Mouse (Mus musculus) MEL (cell line): Measurements from ENCODE around the gene Atp8b2. TPM values are rescaled to one million over a fixed set of nuclear protein-coding genes. Genes with fewer than 3 reads are reported as not detected.

Source experiments
- DNase-seq: peaks from one replicate; pipeline ENCODE4 v3.0.0; 2011; ENCODE audit warnings: low read depth, low spot score
- H3K27ac ChIP-seq: 2 replicates; pipeline ENCODE4 v1.5.1; 2012; ENCODE audit warnings: low read depth, mild to moderate bottlenecking, control low read depth, low read length, moderate library complexity; ENCODE audit not compliant: control insufficient read depth
- H3K27me3 ChIP-seq, 2 experiments: fragments of 150-350 bp in 1 of 2; sonication (generic) in 1 of 2; 2 replicates each; pipeline ENCODE4 v1.6.1; 2012; ENCODE audit warnings: low read length in 2 of 2, mild to moderate bottlenecking in 2 of 2, improper control_type of control experiment in 1 of 2, moderate library complexity in 1 of 2; ENCODE audit not compliant: insufficient read depth in 2 of 2, control insufficient read depth in 1 of 2
- H3K36me3 ChIP-seq, 2 experiments: 2 replicates each; pipeline ENCODE4 v1.6.1; 2012 to 2014; ENCODE audit warnings: low read length in 2 of 2, improper control_type of control experiment in 1 of 2, inconsistent platforms in 1 of 2, mild to moderate bottlenecking in 1 of 2; ENCODE audit not compliant: insufficient read depth in 2 of 2, control insufficient read depth in 1 of 2
- H3K4me1 ChIP-seq, 2 experiments: fragments of 150-350 bp in 1 of 2; sonication (generic) in 1 of 2; 2 replicates each; pipeline ENCODE4 v1.6.1; 2012; ENCODE audit warnings: low read length in 2 of 2, improper control_type of control experiment in 1 of 2, mild to moderate bottlenecking in 1 of 2; ENCODE audit not compliant: insufficient read depth in 2 of 2, control insufficient read depth in 1 of 2
- H3K4me3 ChIP-seq, 2 experiments: fragments of 150-350 bp in 1 of 2; sonication (generic) in 1 of 2; 2 replicates each; pipeline ENCODE4 v1.5.1; 2012; ENCODE audit warnings: low read depth in 2 of 2, low read length in 2 of 2, mild to moderate bottlenecking in 2 of 2, moderate library complexity in 2 of 2, control low read depth in 1 of 2, improper control_type of control experiment in 1 of 2; ENCODE audit not compliant: control insufficient read depth in 1 of 2, insufficient read depth in 1 of 2
- H3K79me2 ChIP-seq: 2 replicates; pipeline ENCODE4 v1.6.1; 2012; ENCODE audit warnings: mild to moderate bottlenecking, low read length, moderate library complexity; ENCODE audit not compliant: control insufficient read depth, poor library complexity, insufficient read depth
- H3K9ac ChIP-seq: 2 replicates; pipeline ENCODE4 v1.6.1; 2012; ENCODE audit warnings: low read depth, mild to moderate bottlenecking, control low read depth, low read length, moderate library complexity; ENCODE audit not compliant: control insufficient read depth, poor library complexity, severe bottlenecking
- H3K9me3 ChIP-seq: fragments of 150-350 bp; sonication (generic); replicated peaks from 2 replicates; pipeline ENCODE4 v1.6.1; 2012; ENCODE audit warnings: mild to moderate bottlenecking, low read length, improper control_type of control experiment, moderate library complexity; ENCODE audit not compliant: insufficient read depth
- BHLHE40 ChIP-seq: IDR thresholded peaks from 2 replicates; pipeline ENCODE4 v1.6.1; 2012; ENCODE audit warnings: low read depth, mild to moderate bottlenecking, inconsistent platforms, low read length, improper control_type of control experiment, borderline replicate concordance
- CHD1 ChIP-seq: IDR thresholded peaks from 2 replicates; pipeline ENCODE4 v1.6.1; 2012; ENCODE audit warnings: low read depth, mild to moderate bottlenecking, inconsistent platforms, low read length, improper control_type of control experiment
- CTCF ChIP-seq, 3 experiments: IDR thresholded peaks in 2 of 3; conservative IDR thresholded peaks in 1 of 3; 2 replicates each; pipeline ENCODE4 v1.5.1; 2011 to 2012; ENCODE audit warnings: low read length in 3 of 3, low read depth in 2 of 3, mild to moderate bottlenecking in 2 of 3, improper control_type of control experiment in 1 of 3, inconsistent platforms in 1 of 3, mixed read lengths in 1 of 3, moderate library complexity in 1 of 3; ENCODE audit not compliant: control insufficient read depth in 1 of 3, insufficient read depth in 1 of 3, poor library complexity in 1 of 3, severe bottlenecking in 1 of 3
- E2F4 ChIP-seq: IDR thresholded peaks from 2 replicates; pipeline ENCODE4 v1.6.1; 2011; ENCODE audit warnings: low read depth, low read length, improper control_type of control experiment, borderline replicate concordance
- ELF1 ChIP-seq: IDR thresholded peaks from 2 replicates; pipeline ENCODE4 v1.6.1; 2014; ENCODE audit warnings: low read depth, mild to moderate bottlenecking, inconsistent platforms, low read length, improper control_type of control experiment, moderate library complexity
- GABPA ChIP-seq: IDR thresholded peaks from 2 replicates; pipeline ENCODE4 v1.6.1; 2012; ENCODE audit warnings: low read depth, mild to moderate bottlenecking, inconsistent platforms, low read length, improper control_type of control experiment, moderate library complexity
- JUND ChIP-seq: IDR thresholded peaks from 2 replicates; pipeline ENCODE4 v1.6.1; 2011; ENCODE audit warnings: low read depth, mild to moderate bottlenecking, improper control_type of control experiment, low read length
- MAZ ChIP-seq: IDR thresholded peaks from 2 replicates; pipeline ENCODE4 v1.6.1; 2012; ENCODE audit warnings: low read depth, mild to moderate bottlenecking, inconsistent platforms, low read length, improper control_type of control experiment
- MXI1 ChIP-seq: IDR thresholded peaks from 2 replicates; pipeline ENCODE4 v1.6.1; 2011; ENCODE audit warnings: mild to moderate bottlenecking, low read depth, low read length, improper control_type of control experiment
- MYC ChIP-seq: IDR thresholded peaks from 2 replicates; pipeline ENCODE4 v1.6.1; 2011; ENCODE audit warnings: low read depth, mild to moderate bottlenecking, low read length, improper control_type of control experiment, moderate library complexity
- POLR2A ChIP-seq, 2 experiments: IDR thresholded peaks; 2 replicates each; pipeline ENCODE4 v1.6.1; 2011 to 2012; ENCODE audit warnings: low read length in 2 of 2, mild to moderate bottlenecking in 2 of 2, control low read depth in 1 of 2, improper control_type of control experiment in 1 of 2, low read depth in 1 of 2, moderate library complexity in 1 of 2; ENCODE audit not compliant: control insufficient read depth in 1 of 2, insufficient read depth in 1 of 2, poor library complexity in 1 of 2
- POLR2AphosphoS5 ChIP-seq: IDR thresholded peaks from 2 replicates; pipeline ENCODE4 v1.6.1; 2012; ENCODE audit warnings: low read depth, borderline replicate concordance, mild to moderate bottlenecking, inconsistent platforms, low read length, moderate library complexity, mixed read lengths
- RAD21 ChIP-seq: IDR thresholded peaks from 2 replicates; pipeline ENCODE4 v1.6.1; 2011; ENCODE audit warnings: mild to moderate bottlenecking, low read depth, low read length, improper control_type of control experiment
- RCOR1 ChIP-seq: IDR thresholded peaks from 2 replicates; pipeline ENCODE4 v1.6.1; 2012; ENCODE audit warnings: low read depth, mild to moderate bottlenecking, inconsistent platforms, low read length, improper control_type of control experiment
- SIN3A ChIP-seq: IDR thresholded peaks from 2 replicates; pipeline ENCODE4 v1.6.1; 2012; ENCODE audit warnings: low read length, improper control_type of control experiment, inconsistent platforms
- SMC3 ChIP-seq: IDR thresholded peaks from 2 replicates; pipeline ENCODE4 v1.6.1; 2011; ENCODE audit warnings: low read depth, low read length, improper control_type of control experiment
- TAL1 ChIP-seq: IDR thresholded peaks from 2 replicates; pipeline ENCODE4 v1.6.1; 2012; ENCODE audit warnings: mild to moderate bottlenecking, inconsistent platforms, low read length, moderate library complexity, mixed read lengths
- TCF12 ChIP-seq: IDR thresholded peaks from 2 replicates; pipeline ENCODE4 v1.6.1; 2014; ENCODE audit warnings: low read depth, mild to moderate bottlenecking, inconsistent platforms, low read length, improper control_type of control experiment, moderate library complexity
- UBTF ChIP-seq: IDR thresholded peaks from 2 replicates; pipeline ENCODE4 v1.6.1; 2012; ENCODE audit warnings: low read depth, mild to moderate bottlenecking, inconsistent platforms, low read length, improper control_type of control experiment, moderate library complexity, borderline replicate concordance; ENCODE audit not compliant: insufficient read depth
- USF1 ChIP-seq: IDR thresholded peaks from 2 replicates; pipeline ENCODE4 v1.6.1; 2014; ENCODE audit warnings: low read depth, mild to moderate bottlenecking, inconsistent platforms, low read length, improper control_type of control experiment, moderate library complexity
- USF2 ChIP-seq, 2 experiments: IDR thresholded peaks; 2 replicates each; pipeline ENCODE4 v1.6.1; 2011 to 2012; ENCODE audit warnings: improper control_type of control experiment in 2 of 2, low read length in 2 of 2, borderline replicate concordance in 1 of 2, inconsistent platforms in 1 of 2, low read depth in 1 of 2, mild to moderate bottlenecking in 1 of 2; ENCODE audit not compliant: insufficient read depth in 1 of 2
- polyA plus RNA-seq, 2 experiments: library from polyadenylated mRNA; stranded (reverse) in 1 of 2; unstranded in 1 of 2; fragments of >175 nt in 1 of 2; fragments of >200 nt in 1 of 2; gene quantifications; 2 replicates each; pipeline versions ENCODE4 v1.2.1 to v1.2.4; 2012; ENCODE audit warnings: low replicate concordance in 2 of 2, low read depth in 1 of 2; ENCODE audit not compliant: insufficient read length in 2 of 2, insufficient read depth in 1 of 2, missing spikeins in 1 of 2
- total RNA-seq: library from RNA; depleted of rRNA; stranded (reverse); fragments of 300-350 nt; gene quantifications from 2 replicates; pipeline ENCODE4 v1.2.3, GENCODE M21; 2012

Atp8b2 gene
- total and polyA plus RNA-seq, 3 experiments: 27.1 to 44.7 TPM; not detected in 1

DNA sequence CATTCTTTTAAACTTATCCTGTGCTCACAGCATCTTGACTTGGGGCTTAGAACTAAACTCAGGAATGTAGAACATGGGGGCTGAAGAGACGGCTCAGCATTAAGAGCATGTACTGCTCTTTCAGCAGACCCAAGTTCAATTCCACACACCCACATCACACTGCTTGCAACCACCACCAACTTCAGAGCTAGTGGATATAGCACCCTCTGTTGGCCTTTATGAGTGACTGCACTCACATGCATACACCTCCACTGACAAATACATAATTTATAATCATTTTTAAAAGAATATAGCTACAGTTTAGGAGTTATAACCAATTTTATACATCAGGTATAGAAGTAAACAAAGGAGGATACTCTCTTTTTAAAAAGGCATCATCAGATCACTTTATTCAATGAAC is 36.9 kb downstream of the Atp8b2 start:
- no peak overlapping the region for H3K27ac ChIP-seq
- H3K4me1 ChIP-seq: no peaks in the 10 kb centered on the region
- no peaks in the 10 kb centered on the region for H3K79me2 ChIP-seq
- peak; percentile 56 to 79 (median 66) for TF ChIP-seq CTCF (IDR thresholded peaks at IDR 0.05 in 2 of 3, conservative IDR thresholded peaks at IDR 0.05 in 1 of 3; ENCODE audit: control insufficient read depth in 1 of 3, insufficient read depth in 1 of 3, low read depth in 2 of 3, low read length in 3 of 3, poor library complexity in 1 of 3, severe bottlenecking in 1 of 3)
- TF ChIP-seq RAD21: peak; percentile 49
- no peak for TF ChIP-seq RCOR1
- peak; percentile 49 for TF ChIP-seq SMC3
- TF ChIP-seq, all 39 proteins: peak for 3
- no peaks in the 10 kb centered on the region for H3K9me3 ChIP-seq
- no peak overlapping the region for H3K4me3 ChIP-seq
- peaks cover 3 to 4% of the 10 kb centered on the region in 2 experiments; a peak in 3 of 4 replicates for H3K27me3 ChIP-seq
- H3K9ac ChIP-seq: no peak overlapping the region
- H3K36me3 ChIP-seq: no peaks in the 10 kb centered on the region
- DNase-seq: peak; percentile 34

DNA sequence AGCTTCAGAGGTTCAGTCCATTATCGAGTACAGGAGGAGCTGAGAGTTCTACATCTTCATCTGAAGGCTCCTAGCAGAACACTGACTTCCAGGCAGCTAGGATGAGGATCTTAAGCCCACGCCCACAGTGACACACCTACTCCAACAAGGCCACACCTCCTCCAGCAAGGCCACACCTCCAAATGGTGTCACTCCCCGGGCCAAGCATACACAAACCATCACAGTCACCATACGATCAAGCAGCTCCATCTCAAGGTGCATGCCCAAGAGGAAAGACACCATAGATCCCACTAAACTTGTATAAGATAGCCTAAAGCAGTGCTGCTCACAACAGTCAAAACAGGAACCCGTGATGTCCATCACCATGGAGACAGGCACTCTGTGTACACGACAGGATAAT is 42.6 kb downstream of the Atp8b2 start:
- TF ChIP-seq GABPA (no peak), BHLHE40 (no peak), MXI1 (no peak), SIN3A (no peak), TCF12 (no peak), UBTF (no peak), MAZ (no peak), MYC (no peak), E2F4 (no peak), CTCF (IDR thresholded peaks at IDR 0.05 in 2 of 3, conservative IDR thresholded peaks at IDR 0.05 in 1 of 3; ENCODE audit: control insufficient read depth in 1 of 3, insufficient read depth in 1 of 3, low read depth in 2 of 3, low read length in 3 of 3, poor library complexity in 1 of 3, severe bottlenecking in 1 of 3) (no peak), JUND (no peak), ELF1 (no peak), CHD1 (no peak), POLR2A (IDR thresholded peaks at IDR 0.05; ENCODE audit: control insufficient read depth in 1 of 2, insufficient read depth in 1 of 2, low read depth in 1 of 2, low read length in 2 of 2, poor library complexity in 1 of 2) (no peak), USF1 (no peak), TAL1 (no peak), POLR2AphosphoS5 (no peak), USF2 (IDR thresholded peaks at IDR 0.05; ENCODE audit: borderline replicate concordance in 1 of 2, insufficient read depth in 1 of 2, low read depth in 1 of 2, low read length in 2 of 2) (no peak)
- TF ChIP-seq, all 39 proteins: peak for 0
- no peaks in the 10 kb centered on the region for H3K4me1 ChIP-seq
- no peaks in the 10 kb centered on the region for H3K79me2 ChIP-seq
- no peak overlapping the region for H3K9ac ChIP-seq
- H3K27me3 ChIP-seq: peaks cover 3 to 4% of the 10 kb centered on the region in 2 experiments; a peak in 3 of 4 replicates
- no peak overlapping the region for H3K27ac ChIP-seq
- DNase-seq: peak; percentile 34
- H3K36me3 ChIP-seq: no peaks in the 10 kb centered on the region
- no peak overlapping the region for H3K4me3 ChIP-seq
- no peaks in the 10 kb centered on the region for H3K9me3 ChIP-seq
